Mouse (Mus musculus): ENCODE measurements at regions not wholly inside any gene's neighbourhood (a gene's known extent, or its start where the extent isn't known, plus 50 kb on each side); places are given as distances from the start of the nearest gene placed in this dataset.

GRCm38 (mm10) chr14:71776990-71777525 is 714.6 kb downstream of the Gm9195 start:
- no peak for TF ChIP-seq CTCF (IDR thresholded peaks at IDR 0.05; ENCODE audit: extremely low read depth, insufficient read length, insufficient replicate concordance, low read depth, low read length)
- no peak for TF ChIP-seq POLR2A (IDR thresholded peaks at IDR 0.05; ENCODE audit: low read depth, low read length)
